Mouse (Mus musculus) forebrain, postnatal 0 days (tissue): ENCODE measurements around the gene Myo7a. TPM values are rescaled to one million over a fixed set of nuclear protein-coding genes. Genes with fewer than 3 reads are reported as not detected.

ENCODE experiments used
- ATAC-seq: fragments of 200-750 bp; cut with Nextera tagmentation; 2 replicates; pipeline ENCODE4 v1.8.0; 2017; ENCODE audit warnings: mild to moderate bottlenecking, moderate library complexity
- DNase-seq: peaks from one replicate; pipeline ENCODE4 v3.0.0-alpha.2; 2015
- H3K27ac ChIP-seq: fragments of 300-500 bp; sonication (generic); 2 replicates; pipeline ENCODE4 v1.5.1; 2014; ENCODE audit warnings: low read depth, mild to moderate bottlenecking, antibody characterized with exemption, low read length, moderate library complexity, mixed read lengths
- H3K27me3 ChIP-seq: fragments of 300-500 bp; sonication (generic); 2 replicates; pipeline ENCODE4 v1.6.1; 2014; ENCODE audit warnings: mild to moderate bottlenecking, low read length, mixed read lengths; ENCODE audit not compliant: insufficient read depth
- H3K36me3 ChIP-seq: fragments of 300-500 bp; sonication (generic); 2 replicates; pipeline ENCODE4 v1.6.1; 2014; ENCODE audit warnings: mild to moderate bottlenecking, moderate library complexity; ENCODE audit not compliant: insufficient read depth
- H3K4me1 ChIP-seq: fragments of 300-500 bp; sonication (generic); 2 replicates; pipeline ENCODE4 v1.6.1; 2014; ENCODE audit warnings: antibody characterized with exemption; ENCODE audit not compliant: insufficient read depth
- H3K4me2 ChIP-seq: fragments of 300-500 bp; sonication (generic); 2 replicates; pipeline ENCODE4 v1.6.1; 2014; ENCODE audit warnings: low read depth, mild to moderate bottlenecking, moderate library complexity
- H3K4me3 ChIP-seq: fragments of 300-500 bp; sonication (generic); 2 replicates; pipeline ENCODE4 v1.5.1; 2014; ENCODE audit warnings: low read depth, low read length, mixed read lengths
- H3K9ac ChIP-seq: fragments of 300-500 bp; sonication (generic); 2 replicates; pipeline ENCODE4 v1.6.1; 2014; ENCODE audit warnings: mild to moderate bottlenecking
- H3K9me3 ChIP-seq: fragments of 300-500 bp; sonication (generic); 2 replicates; pipeline ENCODE4 v1.6.1; 2016; ENCODE audit warnings: low read length
- CTCF ChIP-seq: sonication (generic); IDR thresholded peaks from 2 replicates; pipeline ENCODE4 v1.5.1; 2016; ENCODE audit warnings: antibody characterized with exemption, control low read depth, low read depth
- WGBS: fragments of 180-500 bp; shearing (Covaris S2); extraction: QIAGEN DNeasy Blood & Tissue Kit; methylation state at CpG from one replicate; pipeline ENCODE4 v1.1.7; 2014; 5-methylcytosine and 5-hydroxymethylcytosine counted together
- polyA plus RNA-seq: library from polyadenylated mRNA; unstranded; fragments of >200 nt; fragmentation: Nextera tagmentation; extraction: Ambion mirVana; gene quantifications from 2 replicates; pipeline ENCODE4 v1.2.1, GENCODE M21; 2015
- total RNA-seq: library from RNA; depleted of rRNA; stranded (reverse); fragments of >200 nt; gene quantifications from 2 replicates; pipeline ENCODE4 v1.2.3, GENCODE M21; 2014

Myo7a gene
- total and polyA plus RNA-seq, 2 experiments from 2014 or later = 11.1 to 47.3 TPM

DNA sequence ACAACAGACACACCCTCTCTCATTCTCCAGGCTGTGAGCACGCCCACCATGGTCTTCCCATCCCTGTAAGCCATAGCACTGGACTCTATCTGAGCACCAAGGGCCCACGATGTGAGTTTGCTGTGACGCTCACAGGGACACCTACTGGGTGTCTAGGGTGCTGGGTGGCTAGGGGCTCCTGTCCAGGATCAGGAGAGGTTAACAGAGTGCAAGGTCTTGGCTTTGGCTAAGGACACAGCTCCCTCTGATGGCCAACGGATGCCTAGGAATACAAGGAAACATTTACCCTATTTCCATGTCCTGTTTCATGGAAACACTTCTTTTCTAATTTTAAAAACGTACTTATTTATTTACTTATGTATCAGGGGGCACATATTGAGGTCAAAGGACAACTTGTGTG, 31.2 kb upstream of the Myo7a start:
- no peak overlapping the region for H3K4me2 ChIP-seq
- peaks cover 3% of the 10 kb centered on the region; the same call in 1 of the 2 replicates for H3K36me3 ChIP-seq
- no peaks in the 10 kb centered on the region for H3K4me1 ChIP-seq
- DNase-seq (no peak), ATAC-seq (no peak)
- H3K4me3 ChIP-seq = no peak overlapping the region
- TF ChIP-seq CTCF = peak; percentile 40; the same call in 1 of the 2 replicates
- no peak overlapping the region for H3K9ac ChIP-seq
- no peak overlapping the region for H3K27ac ChIP-seq
- H3K9me3 ChIP-seq = no peaks in the 10 kb centered on the region
- H3K27me3 ChIP-seq = no peaks in the 10 kb centered on the region
- WGBS = 54% methylated on average over 5 of the region's 5 CpGs

DNA sequence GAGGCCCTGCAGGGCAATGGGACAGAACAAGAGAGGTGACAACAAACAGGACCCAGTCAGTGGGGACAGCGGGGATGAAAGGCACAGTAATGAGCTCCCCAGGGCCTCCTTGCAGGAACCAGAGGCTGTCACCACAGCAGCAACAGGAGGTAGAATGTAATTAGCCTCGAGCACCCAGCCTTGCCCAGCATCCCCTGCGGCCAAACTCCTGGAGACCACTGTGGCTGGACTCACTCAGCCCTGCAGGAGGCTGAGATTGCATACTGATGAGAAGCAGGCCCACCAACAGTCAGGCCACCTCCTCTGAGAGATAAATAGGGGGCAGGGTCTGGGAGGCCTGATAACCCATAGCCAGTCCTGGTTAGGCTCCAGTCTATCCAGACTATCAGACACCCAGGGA, 30.5 kb upstream of the Myo7a start:
- Histone ChIP-seq H3K4me2 (no peak overlapping the region), H3K36me3 (peaks cover 3% of the 10 kb centered on the region; the same call in 1 of the 2 replicates), H3K4me1 (no peaks in the 10 kb centered on the region), H3K9ac (no peak overlapping the region), H3K27me3 (no peaks in the 10 kb centered on the region), H3K9me3 (no peaks in the 10 kb centered on the region), H3K27ac (no peak overlapping the region), H3K4me3 (no peak overlapping the region)
- no peak for ATAC-seq
- no peak for TF ChIP-seq CTCF
- WGBS = 17% methylated on average over 3 of the region's 3 CpGs
- no peak for DNase-seq

DNA sequence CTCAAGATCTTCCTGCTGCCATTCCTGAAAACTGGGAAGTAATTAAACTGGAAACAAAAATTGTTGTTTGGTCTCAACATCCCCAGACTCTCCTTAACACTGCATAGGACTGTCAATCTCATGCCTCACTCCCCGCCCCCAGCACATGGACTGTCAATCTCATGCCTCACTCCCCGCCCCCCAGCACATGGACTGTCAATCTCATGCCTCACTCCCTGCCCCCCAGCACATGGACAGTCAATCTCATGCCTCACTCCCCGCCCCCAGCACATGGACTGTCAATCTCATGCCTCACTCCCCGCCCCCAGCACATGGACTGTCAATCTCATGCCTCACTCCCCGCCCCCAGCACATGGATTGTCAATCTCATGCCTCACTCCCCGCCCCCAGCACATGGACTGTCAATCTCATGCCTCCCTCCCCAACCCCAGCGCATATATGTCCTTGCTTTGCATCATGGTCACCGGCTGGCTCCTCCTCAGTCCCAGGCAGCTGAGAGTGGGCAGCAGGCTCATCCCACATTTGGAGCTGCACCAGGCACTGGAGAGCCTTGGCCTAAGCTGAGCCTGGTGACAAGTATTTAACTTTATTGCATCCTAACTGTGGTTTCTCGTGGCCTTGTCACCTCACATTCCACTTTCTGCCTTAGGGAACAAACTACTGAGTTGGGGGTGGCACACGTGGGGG, 29.5 kb upstream of the Myo7a start:
- Histone ChIP-seq H3K36me3 (peaks cover 3% of the 10 kb centered on the region; the same call in 1 of the 2 replicates), H3K27ac (no peak overlapping the region), H3K27me3 (no peaks in the 10 kb centered on the region), H3K9ac (no peak overlapping the region), H3K4me2 (no peak overlapping the region), H3K4me1 (no peaks in the 10 kb centered on the region), H3K4me3 (no peak overlapping the region), H3K9me3 (no peaks in the 10 kb centered on the region)
- DNase-seq = no peak
- TF ChIP-seq CTCF = no peak
- no peak; the same call in 1 of the 2 replicates for ATAC-seq
- 65% methylated on average over 10 of the region's 10 CpGs for WGBS

DNA sequence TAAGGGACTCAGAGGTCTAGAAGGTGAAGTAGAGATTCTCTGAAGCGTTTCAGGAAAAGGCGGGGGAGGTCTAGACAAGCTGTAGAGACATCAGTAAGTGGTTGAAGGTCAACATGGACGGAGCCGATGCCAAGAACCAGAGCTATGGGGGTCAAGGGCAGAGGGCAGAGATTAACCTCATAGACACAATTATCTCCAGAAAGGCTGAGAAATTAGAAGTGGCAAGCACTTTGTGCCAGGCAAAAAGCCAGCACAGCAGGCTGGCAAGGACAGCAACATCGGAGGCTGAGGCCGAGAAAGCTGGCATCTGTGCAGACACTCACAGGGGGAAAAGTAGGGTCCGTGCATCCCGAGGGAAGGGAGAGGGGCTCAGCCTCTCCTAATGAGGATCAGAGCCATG, 28.4 kb upstream of the Myo7a start:
- no peak overlapping the region for H3K9ac ChIP-seq
- no peak overlapping the region for H3K4me2 ChIP-seq
- H3K36me3 ChIP-seq = peaks cover 3% of the 10 kb centered on the region; the same call in 1 of the 2 replicates
- H3K9me3 ChIP-seq = no peaks in the 10 kb centered on the region
- H3K4me3 ChIP-seq = no peak overlapping the region
- ATAC-seq = no peak
- WGBS = 63% methylated on average over 8 of the region's 8 CpGs
- H3K27ac ChIP-seq = no peak overlapping the region
- H3K4me1 ChIP-seq = no peaks in the 10 kb centered on the region
- TF ChIP-seq CTCF = no peak
- no peak for DNase-seq
- no peaks in the 10 kb centered on the region for H3K27me3 ChIP-seq

DNA sequence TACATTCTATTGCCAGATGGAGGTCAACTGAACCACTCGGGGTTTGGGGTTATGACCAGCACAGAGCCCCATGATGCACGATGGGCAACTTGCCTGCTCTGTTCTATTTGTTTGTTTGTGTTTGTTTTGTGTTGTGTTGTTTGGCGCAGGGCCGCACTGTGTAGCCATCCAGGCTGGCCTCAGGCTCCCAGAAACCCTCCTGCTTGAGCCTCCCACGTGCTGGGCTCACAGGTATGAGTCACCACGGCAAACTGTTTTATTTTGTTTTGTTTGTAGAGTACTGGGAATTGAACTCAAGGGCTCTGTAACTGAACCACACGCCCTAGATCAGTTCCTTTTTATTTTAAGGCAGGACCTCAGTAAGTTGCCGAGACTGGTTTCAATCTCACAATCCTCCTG, 27.1 kb upstream of the Myo7a start:
- Histone ChIP-seq H3K4me2 (no peak overlapping the region), H3K9ac (no peak overlapping the region), H3K4me3 (no peak overlapping the region), H3K27me3 (no peaks in the 10 kb centered on the region), H3K9me3 (no peaks in the 10 kb centered on the region), H3K4me1 (no peaks in the 10 kb centered on the region), H3K27ac (no peak overlapping the region), H3K36me3 (peaks cover 1% of the 10 kb centered on the region; the same call in 1 of the 2 replicates)
- no peak for TF ChIP-seq CTCF
- ATAC-seq = no peak
- 83% methylated on average over 8 of the region's 8 CpGs for WGBS
- DNase-seq = no peak

DNA sequence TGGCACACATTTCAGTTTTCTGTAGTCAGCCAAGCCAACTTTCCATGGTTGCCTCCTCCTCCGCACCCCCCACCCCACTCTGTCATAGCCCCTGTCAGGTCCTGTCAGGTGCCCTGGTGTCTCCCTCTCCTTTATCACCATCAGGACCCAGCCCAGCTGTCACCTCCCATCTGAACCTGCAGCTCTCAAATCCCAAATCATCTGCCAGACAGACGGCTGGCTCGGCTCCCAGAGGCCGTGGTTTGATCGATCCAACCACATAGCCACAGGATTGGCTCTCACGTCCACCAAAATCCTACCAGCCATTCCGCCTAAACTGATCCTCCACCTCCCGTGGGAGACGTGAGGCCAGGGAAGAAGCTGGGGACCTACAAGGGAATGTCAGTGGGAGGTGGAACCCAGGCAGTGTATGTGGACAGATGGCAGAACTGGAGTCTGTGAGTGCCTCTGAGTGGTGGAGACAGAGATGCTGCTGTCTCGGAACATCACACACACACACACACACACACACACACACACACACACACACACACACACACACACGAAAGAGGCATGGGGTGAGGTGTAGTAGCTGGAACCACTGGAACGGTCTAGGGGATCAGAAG, 26.6 kb upstream of the Myo7a start:
- no peaks in the 10 kb centered on the region; the same call in 1 of the 2 replicates for H3K36me3 ChIP-seq
- 66% methylated on average over 12 of the region's 12 CpGs for WGBS
- H3K27me3 ChIP-seq = no peaks in the 10 kb centered on the region
- DNase-seq = no peak
- H3K27ac ChIP-seq = no peak overlapping the region
- no peak for TF ChIP-seq CTCF
- no peaks in the 10 kb centered on the region for H3K9me3 ChIP-seq
- no peaks in the 10 kb centered on the region for H3K4me1 ChIP-seq
- H3K9ac ChIP-seq = no peak overlapping the region
- ATAC-seq = no peak
- H3K4me2 ChIP-seq = no peak overlapping the region
- no peak overlapping the region for H3K4me3 ChIP-seq

DNA sequence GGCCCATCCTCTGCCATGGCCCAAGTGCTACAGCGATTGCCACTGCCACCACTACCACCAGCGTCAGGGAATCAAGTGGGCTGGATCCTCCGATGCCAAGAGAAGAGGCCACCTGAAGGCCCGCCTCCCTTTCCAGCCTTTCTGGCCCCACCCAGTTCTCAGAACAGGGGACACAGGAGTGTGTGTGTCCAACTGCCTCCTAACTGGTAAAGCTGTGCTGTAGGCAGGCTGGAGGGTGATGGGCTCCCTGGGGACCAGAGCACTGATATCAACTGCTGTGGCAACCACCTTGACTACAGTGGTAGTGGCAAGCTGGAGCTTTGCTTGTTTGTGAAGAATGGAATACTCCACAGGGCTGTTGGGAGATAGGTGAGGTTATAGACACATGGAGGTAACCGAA, 26.1 kb upstream of the Myo7a start, which contains the start of gene Omp:
Omp (minus strand) TSS at position 101 of the 400 bp plus-strand sequence.
- no peak within 1 kb of the TSS for H3K27ac ChIP-seq
- H3K4me3 ChIP-seq = no peak within 1 kb of the TSS
- H3K9me3 ChIP-seq = no peaks in the 10 kb centered on the region
- no peaks in the 10 kb centered on the region for H3K27me3 ChIP-seq
- no peak for TF ChIP-seq CTCF
- no peaks in the 10 kb centered on the region; the same call in 1 of the 2 replicates for H3K36me3 ChIP-seq
- no peak within 1 kb of the TSS for H3K4me2 ChIP-seq
- ATAC-seq = no peak
- no peak within 1 kb of the TSS for H3K9ac ChIP-seq
- H3K4me1 ChIP-seq = no peaks in the 10 kb centered on the region
- no peak for DNase-seq
- WGBS = 91% methylated on average over 5 of the region's 5 CpGs
